Mouse (Mus musculus): Measurements from ENCODE around the gene Cinp. TPM values are rescaled to one million over a fixed set of nuclear protein-coding genes. Genes with fewer than 3 reads are reported as not detected.

Gene Cinp
- total RNA-seq, 1 experiment, result 86.5 TPM

- no peak for DNase-seq (ENCODE audit: low read depth, low spot score)
- H3K4me1 ChIP-seq (ENCODE audit: control insufficient read depth in 2 of 2, insufficient read depth in 2 of 2, low read length in 2 of 2, poor library complexity in 1 of 2), result peaks cover 0 to 6% of the 10 kb centered on the region in 2 experiments; a peak in 2 of 4 replicates
- TF ChIP-seq HCFC1 (IDR thresholded peaks at IDR 0.05; ENCODE audit: borderline replicate concordance, insufficient read depth, low read length) (no peak), CHD2 (IDR thresholded peaks at IDR 0.05; ENCODE audit: low read depth, low read length) (no peak), MAFK (IDR thresholded peaks at IDR 0.05; ENCODE audit: insufficient read depth, low read depth, low read length) (no peak), ZC3H11A (IDR thresholded peaks at IDR 0.05; ENCODE audit: borderline replicate concordance, low read depth, low read length) (no peak), ZNF384 (IDR thresholded peaks at IDR 0.05; ENCODE audit: low read depth, low read length) (no peak)
- no peaks in the 10 kb centered on the region for H3K9me3 ChIP-seq (ENCODE audit: control insufficient read depth, insufficient read depth, low read depth, low read length)
- in situ Hi-C loops (cut with MboI; ENCODE audit: low sequenced_read_pairs in 2 of 2, unreplicated experiment in 2 of 2), result no loop called here
- no peak overlapping the region for H3K9ac ChIP-seq (ENCODE audit: insufficient read depth, low read depth, low read length, poor library complexity, severe bottlenecking)
- H3K4me3 ChIP-seq (ENCODE audit: insufficient read depth in 1 of 2, low read depth in 1 of 2, low read length in 2 of 2, poor library complexity in 1 of 2, severe bottlenecking in 1 of 2), result no peak overlapping the region
- H3K27ac ChIP-seq (ENCODE audit: insufficient read depth, low read depth, low read length, poor library complexity, severe bottlenecking), result no peak overlapping the region
- H3K36me3 ChIP-seq (ENCODE audit: control insufficient read depth, insufficient read depth, low read length, poor library complexity, severe bottlenecking), result peaks cover 12% of the 10 kb centered on the region
Observed at GRCm38 (mm10) chr12:110885251-110885650, 3.7 kb downstream of the Cinp start.

- peak; percentile 81 for DNase-seq (ENCODE audit: low read depth, low spot score)
- no peak overlapping the region for H3K4me3 ChIP-seq (ENCODE audit: insufficient read depth in 1 of 2, low read depth in 1 of 2, low read length in 2 of 2, poor library complexity in 1 of 2, severe bottlenecking in 1 of 2)
- H3K27ac ChIP-seq (ENCODE audit: insufficient read depth, low read depth, low read length, poor library complexity, severe bottlenecking), result no peak overlapping the region
- H3K9me3 ChIP-seq (ENCODE audit: control insufficient read depth, insufficient read depth, low read depth, low read length), result no peaks in the 10 kb centered on the region
- H3K9ac ChIP-seq (ENCODE audit: insufficient read depth, low read depth, low read length, poor library complexity, severe bottlenecking), result no peak overlapping the region
- H3K4me1 ChIP-seq (ENCODE audit: control insufficient read depth in 2 of 2, insufficient read depth in 2 of 2, low read length in 2 of 2, poor library complexity in 1 of 2), result peaks cover 0 to 4% of the 10 kb centered on the region in 2 experiments; a peak in 1 of 4 replicates
- peaks cover 29% of the 10 kb centered on the region for H3K36me3 ChIP-seq (ENCODE audit: control insufficient read depth, insufficient read depth, low read length, poor library complexity, severe bottlenecking)
- in situ Hi-C loops (cut with MboI; ENCODE audit: low sequenced_read_pairs in 2 of 2, unreplicated experiment in 2 of 2), result no loop called here
- TF ChIP-seq ZNF384 (IDR thresholded peaks at IDR 0.05; ENCODE audit: low read depth, low read length) (no peak), HCFC1 (IDR thresholded peaks at IDR 0.05; ENCODE audit: borderline replicate concordance, insufficient read depth, low read length) (no peak), MAFK (IDR thresholded peaks at IDR 0.05; ENCODE audit: insufficient read depth, low read depth, low read length) (no peak), ZC3H11A (IDR thresholded peaks at IDR 0.05; ENCODE audit: borderline replicate concordance, low read depth, low read length) (no peak), CHD2 (IDR thresholded peaks at IDR 0.05; ENCODE audit: low read depth, low read length) (no peak)
Observed at GRCm38 (mm10) chr12:110882291-110882690, 6.7 kb downstream of the Cinp start.

- DNase-seq (ENCODE audit: low read depth, low spot score), result no peak
- Histone ChIP-seq H3K4me1 (ENCODE audit: control insufficient read depth in 2 of 2, insufficient read depth in 2 of 2, low read length in 2 of 2, poor library complexity in 1 of 2) (no peaks in the 10 kb centered on the region), H3K36me3 (ENCODE audit: control insufficient read depth, insufficient read depth, low read length, poor library complexity, severe bottlenecking) (peaks cover 54% of the 10 kb centered on the region), H3K9ac (ENCODE audit: insufficient read depth, low read depth, low read length, poor library complexity, severe bottlenecking) (no peak overlapping the region), H3K4me3 (ENCODE audit: insufficient read depth in 1 of 2, low read depth in 1 of 2, low read length in 2 of 2, poor library complexity in 1 of 2, severe bottlenecking in 1 of 2) (no peak overlapping the region), H3K9me3 (ENCODE audit: control insufficient read depth, insufficient read depth, low read depth, low read length) (no peaks in the 10 kb centered on the region), H3K27ac (ENCODE audit: insufficient read depth, low read depth, low read length, poor library complexity, severe bottlenecking) (no peak overlapping the region)
- TF ChIP-seq HCFC1 (IDR thresholded peaks at IDR 0.05; ENCODE audit: borderline replicate concordance, insufficient read depth, low read length) (no peak), CHD2 (IDR thresholded peaks at IDR 0.05; ENCODE audit: low read depth, low read length) (no peak), ZNF384 (IDR thresholded peaks at IDR 0.05; ENCODE audit: low read depth, low read length) (no peak), ZC3H11A (IDR thresholded peaks at IDR 0.05; ENCODE audit: borderline replicate concordance, low read depth, low read length) (no peak), MAFK (IDR thresholded peaks at IDR 0.05; ENCODE audit: insufficient read depth, low read depth, low read length) (no peak)
- in situ Hi-C loops (cut with MboI; ENCODE audit: low sequenced_read_pairs in 2 of 2, unreplicated experiment in 2 of 2), result no loop called here
Observed at GRCm38 (mm10) chr12:110875351-110875750, 13.6 kb downstream of the Cinp start.

- DNase-seq (ENCODE audit: low read depth, low spot score), result no peak
- Histone ChIP-seq H3K9me3 (ENCODE audit: control insufficient read depth, insufficient read depth, low read depth, low read length) (no peaks in the 10 kb centered on the region), H3K9ac (ENCODE audit: insufficient read depth, low read depth, low read length, poor library complexity, severe bottlenecking) (no peak overlapping the region), H3K4me3 (ENCODE audit: insufficient read depth in 1 of 2, low read depth in 1 of 2, low read length in 2 of 2, poor library complexity in 1 of 2, severe bottlenecking in 1 of 2) (no peak overlapping the region), H3K36me3 (ENCODE audit: control insufficient read depth, insufficient read depth, low read length, poor library complexity, severe bottlenecking) (peaks cover 36% of the 10 kb centered on the region), H3K4me1 (ENCODE audit: control insufficient read depth in 2 of 2, insufficient read depth in 2 of 2, low read length in 2 of 2, poor library complexity in 1 of 2) (no peaks in the 10 kb centered on the region), H3K27ac (ENCODE audit: insufficient read depth, low read depth, low read length, poor library complexity, severe bottlenecking) (no peak overlapping the region)
- TF ChIP-seq HCFC1 (IDR thresholded peaks at IDR 0.05; ENCODE audit: borderline replicate concordance, insufficient read depth, low read length), result no peak
- TF ChIP-seq ZNF384 (IDR thresholded peaks at IDR 0.05; ENCODE audit: low read depth, low read length), result no peak
- TF ChIP-seq CHD2 (IDR thresholded peaks at IDR 0.05; ENCODE audit: low read depth, low read length), result no peak
- TF ChIP-seq ZC3H11A (IDR thresholded peaks at IDR 0.05; ENCODE audit: borderline replicate concordance, low read depth, low read length), result no peak
- no peak for TF ChIP-seq MAFK (IDR thresholded peaks at IDR 0.05; ENCODE audit: insufficient read depth, low read depth, low read length)
- in situ Hi-C loops (cut with MboI; ENCODE audit: low sequenced_read_pairs in 2 of 2, unreplicated experiment in 2 of 2), result no loop called here
Observed at GRCm38 (mm10) chr12:110871247-110871646, 17.7 kb downstream of the Cinp start.

- Histone ChIP-seq H3K4me1 (ENCODE audit: control insufficient read depth in 2 of 2, insufficient read depth in 2 of 2, low read length in 2 of 2, poor library complexity in 1 of 2) (no peaks in the 10 kb centered on the region), H3K9ac (ENCODE audit: insufficient read depth, low read depth, low read length, poor library complexity, severe bottlenecking) (no peak overlapping the region), H3K36me3 (ENCODE audit: control insufficient read depth, insufficient read depth, low read length, poor library complexity, severe bottlenecking) (peaks cover 36% of the 10 kb centered on the region), H3K9me3 (ENCODE audit: control insufficient read depth, insufficient read depth, low read depth, low read length) (no peaks in the 10 kb centered on the region), H3K27ac (ENCODE audit: insufficient read depth, low read depth, low read length, poor library complexity, severe bottlenecking) (no peak overlapping the region), H3K4me3 (ENCODE audit: insufficient read depth in 1 of 2, low read depth in 1 of 2, low read length in 2 of 2, poor library complexity in 1 of 2, severe bottlenecking in 1 of 2) (no peak overlapping the region)
- no peak for DNase-seq (ENCODE audit: low read depth, low spot score)
- TF ChIP-seq ZC3H11A (IDR thresholded peaks at IDR 0.05; ENCODE audit: borderline replicate concordance, low read depth, low read length) (no peak), MAFK (IDR thresholded peaks at IDR 0.05; ENCODE audit: insufficient read depth, low read depth, low read length) (no peak), HCFC1 (IDR thresholded peaks at IDR 0.05; ENCODE audit: borderline replicate concordance, insufficient read depth, low read length) (no peak), ZNF384 (IDR thresholded peaks at IDR 0.05; ENCODE audit: low read depth, low read length) (no peak), CHD2 (IDR thresholded peaks at IDR 0.05; ENCODE audit: low read depth, low read length) (no peak)
- in situ Hi-C loops (cut with MboI; ENCODE audit: low sequenced_read_pairs in 2 of 2, unreplicated experiment in 2 of 2), result no loop called here
Observed at GRCm38 (mm10) chr12:110870107-110870506, 18.8 kb downstream of the Cinp start.
